Mouse (Mus musculus): Measurements from ENCODE around the gene Golgb1.
A peak's percentile ranks its signal among the peaks of the same experiment; 100 is the strongest.
"Not testable (repeated sequence)": the region's sequence is repeated elsewhere in the genome, so short reads cannot be mapped to it uniquely, and the experiment has no call there.

The Golgb1 gene

GRCm38 (mm10) chr16:36874583-36875275 lies at the start of gene Golgb1, which contains the start of gene Eaf2:
Golgb1 (plus strand) TSS chr16:36875140.
Eaf2 (minus strand) TSS chr16:36875003.
- peak; percentile 100 for DNase-seq (ENCODE audit: low read depth, low spot score)

DNA sequence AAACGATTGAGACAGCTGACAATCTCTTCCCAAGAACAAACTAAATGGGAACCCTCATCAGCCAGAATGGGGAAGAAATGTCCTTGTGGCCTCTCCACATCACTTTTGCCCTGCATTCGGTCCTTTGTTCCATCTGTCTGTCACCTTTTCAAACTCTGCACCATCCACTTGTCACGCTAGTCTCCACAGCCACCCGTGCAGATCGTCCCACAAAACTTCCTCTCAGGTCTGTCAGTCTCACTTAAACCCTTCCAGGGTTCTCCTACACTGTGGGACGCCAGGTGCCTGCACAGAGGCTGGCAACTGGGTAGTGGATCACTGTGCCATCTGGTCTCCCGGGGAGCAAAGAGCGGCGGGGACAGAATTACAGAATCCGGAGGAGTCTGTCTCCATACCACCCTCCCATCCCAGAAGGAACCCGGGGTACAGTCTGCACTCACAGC lies 47.3 kb upstream of the Golgb1 start:
- DNase-seq (ENCODE audit: low read depth, low spot score), result no peak

GRCm38 (mm10) chr16:36828054-36828786 lies 46.7 kb upstream of the Golgb1 start, which contains the start of gene Iqcb1:
Iqcb1 (plus strand) TSS chr16:36828385.
- DNase-seq (ENCODE audit: low read depth, low spot score), result peak; percentile 90

GRCm38 (mm10) chr16:36828820-36829219 lies 46.1 kb upstream of the Golgb1 start:
- DNase-seq (ENCODE audit: low read depth, low spot score), result peak; percentile 12

DNA sequence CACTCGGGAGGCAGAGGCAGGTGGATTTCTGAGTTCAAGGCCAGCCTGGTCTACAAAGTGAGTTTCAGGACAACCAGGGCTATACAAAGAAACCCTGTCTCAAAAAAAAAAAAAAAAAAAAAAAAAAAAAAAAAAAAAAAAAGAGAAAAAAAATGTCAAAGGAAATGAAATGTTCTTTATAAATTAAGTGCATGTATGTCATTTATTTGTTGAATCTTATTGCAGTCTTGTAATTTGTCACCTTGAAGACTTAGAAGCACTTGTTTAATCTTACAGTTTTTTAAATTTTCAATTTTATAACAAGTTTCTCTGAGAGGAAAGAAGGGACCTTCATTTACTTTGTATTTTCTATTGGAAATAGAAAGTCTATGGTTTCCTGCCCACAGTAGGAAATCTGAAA lies 28.0 kb upstream of the Golgb1 start:
- DNase-seq (ENCODE audit: low read depth, low spot score), result not testable (repeated sequence)

- DNase-seq (ENCODE audit: low read depth, low spot score), result no peak
Observed at GRCm38 (mm10) chr16:36851202-36851601, 23.7 kb upstream of the Golgb1 start.

DNA sequence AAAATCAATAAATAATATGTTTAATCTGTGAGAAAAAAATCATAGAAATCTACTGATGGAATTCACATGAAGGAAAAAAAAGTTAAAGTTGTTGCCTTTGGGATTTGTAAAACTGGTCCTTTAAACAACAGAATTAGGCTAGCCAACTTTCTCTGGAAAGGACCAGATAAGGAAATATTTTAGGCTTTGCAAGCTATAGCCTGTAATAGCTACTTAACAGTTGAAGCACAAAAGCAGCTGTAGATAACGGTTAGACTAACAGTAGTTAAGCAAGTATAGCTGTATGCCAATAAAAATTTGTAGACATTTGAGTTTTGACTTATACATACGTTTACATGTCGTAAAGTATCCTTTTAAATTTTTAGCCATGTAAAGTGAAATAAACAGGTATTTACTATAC lies 11.4 kb upstream of the Golgb1 start:
- DNase-seq (ENCODE audit: low read depth, low spot score), result no peak

DNA sequence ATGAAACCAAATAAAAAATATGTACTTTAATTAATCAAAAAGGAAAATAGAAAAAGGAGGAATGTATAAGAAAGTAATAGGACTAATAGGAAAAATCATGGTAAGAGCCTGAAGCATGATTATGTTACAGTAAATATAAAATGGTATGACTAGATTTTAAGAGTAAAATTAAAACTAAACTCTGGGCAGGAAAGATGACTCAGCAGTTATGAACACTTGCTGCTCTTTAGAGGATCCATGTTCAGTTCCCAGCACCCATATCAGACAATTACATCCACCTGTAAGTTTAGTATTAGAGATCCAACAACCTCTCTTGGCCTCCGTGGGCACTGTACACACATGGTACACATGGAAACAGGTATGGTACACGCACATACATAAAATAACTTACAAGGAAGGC lies 5.5 kb upstream of the Golgb1 start:
- DNase-seq (ENCODE audit: low read depth, low spot score), result no peak

DNA sequence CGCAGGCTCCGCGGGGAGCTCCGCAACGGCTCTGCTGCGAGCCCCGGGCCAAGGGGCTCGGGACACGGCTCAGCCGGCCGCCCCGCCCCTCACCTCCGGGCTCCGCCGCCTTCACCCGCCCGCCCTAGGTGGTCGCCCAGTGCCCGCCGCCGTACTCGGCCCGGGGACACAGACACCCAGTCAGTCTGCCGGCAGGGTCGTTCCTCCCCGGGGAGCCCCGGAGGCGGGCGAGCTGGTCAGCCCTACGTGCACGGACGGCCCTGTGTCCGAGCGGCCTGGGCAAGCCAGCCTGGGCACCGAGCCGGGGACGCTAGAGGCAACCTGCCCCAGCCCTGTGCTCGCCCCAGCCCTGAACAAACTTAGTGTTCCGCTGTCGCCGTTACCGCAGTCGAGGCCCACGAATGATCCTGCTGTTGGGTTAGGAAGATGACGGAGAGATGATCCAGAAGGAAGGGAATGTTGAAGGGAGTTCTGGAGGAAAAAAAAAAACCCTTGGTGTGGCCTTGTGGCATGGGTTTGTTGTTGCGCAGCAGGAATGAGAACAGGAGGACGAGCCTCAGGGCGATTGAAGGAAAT lies 424 bp downstream of the Golgb1 start:
- DNase-seq (ENCODE audit: low read depth, low spot score), result peak; percentile 35

DNA sequence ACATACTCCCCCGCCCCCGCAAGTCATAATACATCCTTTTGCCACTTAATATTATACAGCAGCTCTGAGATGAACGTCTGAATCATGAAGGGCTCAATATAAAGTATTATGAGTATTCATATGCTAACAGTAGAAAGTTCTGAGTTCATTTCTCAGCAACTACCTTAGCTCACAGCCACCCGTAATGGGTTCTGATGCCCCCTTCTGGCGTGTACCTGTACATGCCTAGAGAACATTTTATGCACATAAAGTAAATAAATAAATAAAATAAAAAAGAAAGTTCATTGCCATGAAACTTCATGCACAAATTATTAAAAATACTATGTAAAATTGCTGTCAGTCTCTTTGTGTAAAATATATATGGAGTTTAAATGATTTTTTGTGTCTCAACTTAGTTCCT lies 2.4 kb downstream of the Golgb1 start:
- no peak for DNase-seq (ENCODE audit: low read depth, low spot score)

DNA sequence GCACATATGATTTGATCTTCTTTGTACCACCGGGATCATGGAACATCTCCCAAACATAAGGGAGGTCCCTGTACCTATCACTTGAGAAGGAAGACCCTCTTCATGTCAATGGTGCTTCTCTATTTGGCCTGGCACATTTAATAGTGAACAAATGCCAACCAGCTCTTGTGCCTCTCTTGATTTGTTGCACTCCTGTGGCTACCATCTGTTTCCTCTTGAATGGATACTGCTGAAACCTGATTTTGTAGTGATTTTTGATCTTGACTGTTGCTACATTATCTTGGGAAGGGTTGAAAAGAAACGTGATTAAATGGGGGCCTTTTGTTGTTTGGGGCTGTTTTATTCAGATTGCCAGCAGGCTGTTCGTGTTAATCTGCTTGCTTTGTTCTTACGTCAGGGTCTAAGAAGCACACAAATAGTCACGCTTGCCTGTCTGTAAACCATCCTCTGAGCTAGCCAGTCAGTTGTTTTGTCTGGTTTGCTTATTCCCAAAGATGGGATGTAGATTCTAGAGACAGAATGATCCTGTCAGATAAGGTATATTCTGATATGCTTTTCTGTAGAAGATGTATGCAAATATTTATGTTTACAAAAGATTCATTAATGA lies 7.9 kb downstream of the Golgb1 start:
- peak; percentile 79 for DNase-seq (ENCODE audit: low read depth, low spot score)

GRCm38 (mm10) chr16:36884881-36885280 lies 9.9 kb downstream of the Golgb1 start:
- peak; percentile 27 for DNase-seq (ENCODE audit: low read depth, low spot score)

- no peak for DNase-seq (ENCODE audit: low read depth, low spot score)
Observed at GRCm38 (mm10) chr16:36885912-36886311, 11.0 kb downstream of the Golgb1 start.

GRCm38 (mm10) chr16:36887546-36887945 lies 12.6 kb downstream of the Golgb1 start:
- no peak for DNase-seq (ENCODE audit: low read depth, low spot score)

- no peak for DNase-seq (ENCODE audit: low read depth, low spot score)
Observed at GRCm38 (mm10) chr16:36890559-36890958, 15.6 kb downstream of the Golgb1 start.

DNA sequence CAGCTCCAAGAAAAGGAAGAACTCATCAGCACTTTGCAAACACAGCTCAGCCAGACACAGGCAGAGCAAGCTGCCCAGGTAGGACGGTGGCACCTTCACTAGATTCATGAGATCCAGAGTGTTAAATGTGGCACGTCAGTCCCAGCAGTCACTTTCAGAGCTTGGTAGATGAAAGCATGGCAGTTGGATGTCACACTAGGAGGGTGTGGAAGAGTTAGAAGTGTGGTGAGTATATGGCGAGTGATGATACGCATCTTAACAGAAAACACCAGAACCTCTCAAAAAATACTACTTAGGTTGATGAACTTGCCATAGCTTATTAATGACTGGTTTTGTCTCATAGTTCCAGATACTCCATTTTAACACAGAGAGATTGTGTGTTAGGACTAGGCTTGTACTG lies 16.5 kb downstream of the Golgb1 start:
- no peak for DNase-seq (ENCODE audit: low read depth, low spot score)

- DNase-seq (ENCODE audit: low read depth, low spot score), result no peak
Observed at GRCm38 (mm10) chr16:36893317-36893716, 18.4 kb downstream of the Golgb1 start.

DNA sequence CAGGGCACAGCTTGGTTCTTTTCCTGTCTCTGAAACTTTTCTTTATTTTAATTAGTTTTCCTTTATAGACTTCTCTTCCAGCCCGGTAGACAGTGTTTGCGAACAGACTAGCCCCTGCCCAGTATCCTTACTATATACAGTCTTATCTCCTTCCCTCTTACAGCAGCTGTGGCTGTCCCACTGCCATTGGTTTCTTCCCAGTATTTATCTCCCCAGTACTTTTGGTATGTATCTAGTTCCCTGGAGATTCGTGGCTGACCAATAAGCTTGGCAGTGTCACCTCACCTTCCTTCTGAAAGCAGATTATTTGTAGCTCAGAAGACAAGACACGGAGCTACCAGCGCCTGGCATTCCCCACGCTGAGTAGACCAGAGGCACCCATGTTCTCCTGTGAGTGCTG lies 21.8 kb downstream of the Golgb1 start:
- DNase-seq (ENCODE audit: low read depth, low spot score), result no peak

DNA sequence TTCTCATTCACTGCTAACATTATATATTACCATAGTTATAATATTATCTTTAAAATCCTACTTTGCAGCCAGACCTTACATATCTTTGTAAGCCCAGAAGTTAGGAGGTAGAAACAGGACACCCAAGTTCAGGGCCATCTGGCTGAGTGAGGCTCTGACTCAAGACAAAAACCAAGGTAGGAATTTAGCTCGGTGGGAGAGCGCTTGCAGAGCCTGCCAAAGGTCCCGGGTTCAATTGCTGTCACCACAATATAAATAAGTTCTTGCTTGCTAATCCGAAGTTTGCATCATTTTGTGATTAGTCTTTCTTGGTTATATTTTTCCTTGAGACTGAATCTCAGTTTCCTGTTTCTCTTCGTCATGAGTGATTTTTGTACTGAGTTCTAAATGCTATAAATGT lies 28.2 kb downstream of the Golgb1 start:
- DNase-seq (ENCODE audit: low read depth, low spot score), result no peak

DNA sequence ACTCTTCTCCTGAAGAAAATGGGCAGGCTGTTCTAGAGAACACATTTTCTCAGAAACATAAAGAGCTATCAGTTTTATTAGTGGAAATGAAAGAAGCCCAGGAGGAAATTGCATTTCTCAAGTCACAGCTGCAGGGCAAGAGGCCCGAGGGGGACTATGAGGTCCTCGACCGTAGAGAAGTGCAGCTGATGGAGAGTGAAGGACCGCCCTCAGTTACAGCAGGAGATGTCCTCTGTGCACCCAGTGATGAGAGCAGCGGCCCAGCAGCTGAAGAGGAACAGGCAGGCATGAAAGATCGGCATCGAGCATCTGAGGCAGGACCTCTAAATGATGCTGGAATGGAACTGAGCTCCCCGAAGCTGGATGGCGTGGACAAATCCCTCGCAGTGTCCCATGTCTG lies 37.0 kb downstream of the Golgb1 start:
- no peak for DNase-seq (ENCODE audit: low read depth, low spot score)

GRCm38 (mm10) chr16:36912311-36912710 lies 37.4 kb downstream of the Golgb1 start:
- no peak for DNase-seq (ENCODE audit: low read depth, low spot score)

GRCm38 (mm10) chr16:36914195-36914594 lies 39.3 kb downstream of the Golgb1 start:
- peak; percentile 46 for DNase-seq (ENCODE audit: low read depth, low spot score)

Measured in brain, adult 2 months (tissue).